Mouse (Mus musculus) adrenal gland (tissue): ENCODE results near the gene Gm9049.
"Not testable (repeated sequence)": the region's sequence is repeated elsewhere in the genome, so short reads cannot be mapped to it uniquely, and the experiment has no call there.

ENCODE experiments used
- intact Hi-C: fragments of 180-260 bp; cut with DNase I; formaldehyde crosslinking; loops from one replicate; pipeline ENCODE4 v1.15.1; 2025
- long read RNA-seq, 2 experiments: library from polyadenylated mRNA; unstranded; transcript quantifications; one replicate each; pipeline ENCODE4 v2.0.0; 2020; ENCODE audit warnings: borderline replicate concordance in 1 of 2; ENCODE audit not compliant: insufficient replicate concordance in 1 of 2

Gm9049 gene
- long read RNA-seq, experiment 1: 0 reads
- long read RNA-seq, experiment 2: 0 reads

GRCm38 (mm10) chr10:118354005-118354404 lies at the start of gene Gm9049:
TSS of gene Gm9049 (minus strand) at chr10:118354105.
- intact Hi-C loops: not testable (repeated sequence)

- intact Hi-C loops: no loop called here
Measured at GRCm38 (mm10) chr10:118399917-118400316, 46.0 kb upstream of the Gm9049 start.

- intact Hi-C loops: no loop called here
Measured at GRCm38 (mm10) chr10:118370443-118370842, 16.5 kb upstream of the Gm9049 start.

GRCm38 (mm10) chr10:118369518-118369917 lies 15.6 kb upstream of the Gm9049 start:
- intact Hi-C loops: no loop called here

GRCm38 (mm10) chr10:118348579-118348978 lies 5.3 kb downstream of the Gm9049 start, which contains the start of gene Gm9048:
TSS of gene Gm9048 (minus strand) at chr10:118348679.
- intact Hi-C loops: not testable (repeated sequence)

- intact Hi-C loops: not testable (repeated sequence)
Measured at GRCm38 (mm10) chr10:118343155-118343554, 10.8 kb downstream of the Gm9049 start, which contains the start of gene Gm9046. TSS of gene Gm9046 (minus strand) at chr10:118343255.

- intact Hi-C loops: not testable (repeated sequence)
Measured at GRCm38 (mm10) chr10:118337731-118338130, 16.2 kb downstream of the Gm9049 start, which contains the start of gene Gm9045. TSS of gene Gm9045 (minus strand) at chr10:118337831.

GRCm38 (mm10) chr10:118332308-118332707 lies 21.6 kb downstream of the Gm9049 start, which contains the start of gene Gm9044:
TSS of gene Gm9044 (minus strand) at chr10:118332408.
- intact Hi-C loops: not testable (repeated sequence)

GRCm38 (mm10) chr10:118326869-118327268 lies 27.0 kb downstream of the Gm9049 start, which contains the start of gene Gm9040:
TSS of gene Gm9040 (minus strand) at chr10:118326969.
- intact Hi-C loops: not testable (repeated sequence)

- intact Hi-C loops: no loop called here
Measured at GRCm38 (mm10) chr10:118319024-118319423, 34.9 kb downstream of the Gm9049 start.

GRCm38 (mm10) chr10:118302133-118302532 lies 51.8 kb downstream of the Gm9049 start:
- intact Hi-C loops: not testable (repeated sequence)
